Mouse (Mus musculus): ENCODE measurements at regions not wholly inside any gene's neighbourhood (a gene's known extent, or its start where the extent isn't known, plus 50 kb on each side); places are given as distances from the start of the nearest gene placed in this dataset.

GRCm38 (mm10) chr12:117385072-117385666 lies 131.1 kb upstream of the Rapgef5 start:
- Histone ChIP-seq H3K9me3 (ENCODE audit: control insufficient read depth, insufficient read depth, low read depth, low read length) (no peaks in the 10 kb centered on the region), H3K4me3 (ENCODE audit: insufficient read depth in 1 of 2, low read depth in 1 of 2, low read length in 2 of 2, poor library complexity in 1 of 2, severe bottlenecking in 1 of 2) (no peak overlapping the region), H3K9ac (ENCODE audit: insufficient read depth, low read depth, low read length, poor library complexity, severe bottlenecking) (no peak overlapping the region), H3K27ac (ENCODE audit: insufficient read depth, low read depth, low read length, poor library complexity, severe bottlenecking) (no peak overlapping the region), H3K4me1 (ENCODE audit: control insufficient read depth in 2 of 2, insufficient read depth in 2 of 2, low read length in 2 of 2, poor library complexity in 1 of 2) (no peaks in the 10 kb centered on the region), H3K36me3 (ENCODE audit: control insufficient read depth, insufficient read depth, low read length, poor library complexity, severe bottlenecking) (no peaks in the 10 kb centered on the region)
- peak; percentile 69 for DNase-seq (ENCODE audit: low read depth, low spot score)
- TF ChIP-seq MAFK (IDR thresholded peaks at IDR 0.05; ENCODE audit: insufficient read depth, low read depth, low read length), result no peak
- TF ChIP-seq ZC3H11A (IDR thresholded peaks at IDR 0.05; ENCODE audit: borderline replicate concordance, low read depth, low read length), result no peak; the same call in 1 of the 2 replicates
- no peak for TF ChIP-seq HCFC1 (IDR thresholded peaks at IDR 0.05; ENCODE audit: borderline replicate concordance, insufficient read depth, low read length)
- peak; percentile 95 for TF ChIP-seq ZNF384 (IDR thresholded peaks at IDR 0.05; ENCODE audit: low read depth, low read length)
- TF ChIP-seq CHD2 (IDR thresholded peaks at IDR 0.05; ENCODE audit: low read depth, low read length), result no peak
- in situ Hi-C loops (cut with MboI; ENCODE audit: low sequenced_read_pairs in 2 of 2, unreplicated experiment in 2 of 2), result no loop called here

- Histone ChIP-seq H3K27ac (ENCODE audit: insufficient read depth, low read depth, low read length, poor library complexity, severe bottlenecking) (no peak overlapping the region), H3K4me1 (ENCODE audit: control insufficient read depth in 2 of 2, insufficient read depth in 2 of 2, low read length in 2 of 2, poor library complexity in 1 of 2) (no peaks in the 10 kb centered on the region), H3K9ac (ENCODE audit: insufficient read depth, low read depth, low read length, poor library complexity, severe bottlenecking) (no peak overlapping the region), H3K36me3 (ENCODE audit: control insufficient read depth, insufficient read depth, low read length, poor library complexity, severe bottlenecking) (no peaks in the 10 kb centered on the region), H3K4me3 (ENCODE audit: insufficient read depth in 1 of 2, low read depth in 1 of 2, low read length in 2 of 2, poor library complexity in 1 of 2, severe bottlenecking in 1 of 2) (no peak overlapping the region), H3K9me3 (ENCODE audit: control insufficient read depth, insufficient read depth, low read depth, low read length) (no peaks in the 10 kb centered on the region)
- TF ChIP-seq CHD2 (IDR thresholded peaks at IDR 0.05; ENCODE audit: low read depth, low read length) (no peak), ZC3H11A (IDR thresholded peaks at IDR 0.05; ENCODE audit: borderline replicate concordance, low read depth, low read length) (no peak), ZNF384 (IDR thresholded peaks at IDR 0.05; ENCODE audit: low read depth, low read length) (no peak), HCFC1 (IDR thresholded peaks at IDR 0.05; ENCODE audit: borderline replicate concordance, insufficient read depth, low read length) (no peak), MAFK (IDR thresholded peaks at IDR 0.05; ENCODE audit: insufficient read depth, low read depth, low read length) (no peak)
- in situ Hi-C loops (cut with MboI; ENCODE audit: low sequenced_read_pairs in 2 of 2, unreplicated experiment in 2 of 2), result no loop called here
- DNase-seq (ENCODE audit: low read depth, low spot score), result no peak
Measured at GRCm38 (mm10) chr12:117385697-117386096, 130.6 kb upstream of the Rapgef5 start.

DNA sequence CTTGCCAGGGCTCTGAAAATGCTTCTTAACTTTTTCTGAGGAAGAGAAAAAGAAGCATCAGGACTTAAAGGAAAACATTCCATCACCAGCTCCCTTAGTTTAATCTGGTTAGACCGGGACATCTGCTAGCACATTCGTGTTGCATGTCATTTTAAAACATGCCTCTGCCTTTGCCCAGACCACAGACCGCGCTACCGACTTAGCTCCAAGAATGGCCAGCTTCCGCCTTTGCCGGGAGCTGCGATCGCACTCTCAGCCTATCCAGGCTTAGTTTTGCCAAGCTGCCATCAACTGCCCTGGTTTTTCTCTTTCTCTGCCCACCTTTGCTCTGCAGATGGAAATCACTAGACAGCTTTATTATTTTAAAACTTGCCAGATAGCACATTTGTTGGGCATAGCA lies 129.3 kb upstream of the Rapgef5 start:
- no peaks in the 10 kb centered on the region for H3K4me1 ChIP-seq (ENCODE audit: control insufficient read depth in 2 of 2, insufficient read depth in 2 of 2, low read length in 2 of 2, poor library complexity in 1 of 2)
- no peaks in the 10 kb centered on the region for H3K9me3 ChIP-seq (ENCODE audit: control insufficient read depth, insufficient read depth, low read depth, low read length)
- H3K27ac ChIP-seq (ENCODE audit: insufficient read depth, low read depth, low read length, poor library complexity, severe bottlenecking), result no peak overlapping the region
- H3K4me3 ChIP-seq (ENCODE audit: insufficient read depth in 1 of 2, low read depth in 1 of 2, low read length in 2 of 2, poor library complexity in 1 of 2, severe bottlenecking in 1 of 2), result no peak overlapping the region
- H3K36me3 ChIP-seq (ENCODE audit: control insufficient read depth, insufficient read depth, low read length, poor library complexity, severe bottlenecking), result no peaks in the 10 kb centered on the region
- no peak overlapping the region for H3K9ac ChIP-seq (ENCODE audit: insufficient read depth, low read depth, low read length, poor library complexity, severe bottlenecking)
- no peak for DNase-seq (ENCODE audit: low read depth, low spot score)
- TF ChIP-seq HCFC1 (IDR thresholded peaks at IDR 0.05; ENCODE audit: borderline replicate concordance, insufficient read depth, low read length) (no peak), ZC3H11A (IDR thresholded peaks at IDR 0.05; ENCODE audit: borderline replicate concordance, low read depth, low read length) (no peak), MAFK (IDR thresholded peaks at IDR 0.05; ENCODE audit: insufficient read depth, low read depth, low read length) (no peak), ZNF384 (IDR thresholded peaks at IDR 0.05; ENCODE audit: low read depth, low read length) (no peak), CHD2 (IDR thresholded peaks at IDR 0.05; ENCODE audit: low read depth, low read length) (no peak)
- in situ Hi-C loops (cut with MboI; ENCODE audit: low sequenced_read_pairs in 2 of 2, unreplicated experiment in 2 of 2), result no loop called here

DNA sequence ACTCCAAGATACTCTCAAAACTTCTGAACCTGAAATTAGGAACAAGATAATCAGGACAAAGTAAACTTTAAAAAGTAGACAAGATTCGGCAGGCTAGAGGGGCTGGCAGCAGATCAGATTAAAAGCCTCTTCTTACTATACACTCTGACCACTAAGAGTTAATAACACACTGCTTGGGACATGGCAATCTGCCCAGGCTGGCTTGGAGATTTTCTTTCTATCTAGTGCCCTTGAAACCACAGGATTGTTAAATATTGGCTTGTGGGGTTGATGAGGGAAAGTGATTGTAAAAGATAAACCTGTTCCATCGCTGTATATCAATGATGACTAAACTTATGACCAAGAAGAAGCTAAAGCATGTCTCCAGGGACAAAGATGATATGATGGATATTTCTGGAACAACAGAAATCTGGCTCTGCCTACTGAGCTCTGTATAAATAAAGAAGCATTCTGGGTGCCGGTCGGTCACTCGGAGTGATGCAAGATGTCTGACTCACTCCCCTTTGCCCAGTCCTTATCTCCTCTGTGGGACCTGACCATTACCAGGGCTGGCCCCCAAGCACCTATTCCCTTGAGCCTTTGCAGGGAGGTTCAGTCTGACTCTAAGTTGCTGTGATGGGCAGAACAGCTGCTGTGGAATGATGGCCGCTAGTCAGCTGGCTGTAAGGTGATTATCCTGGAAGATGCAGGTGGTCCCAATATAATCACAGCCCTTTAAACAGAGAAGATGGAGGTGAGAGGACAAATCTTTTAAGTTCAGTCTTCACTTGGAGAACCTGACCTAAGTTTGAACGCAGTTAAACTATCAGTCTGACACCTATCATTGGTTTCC lies 126.5 kb upstream of the Rapgef5 start:
- in situ Hi-C loops (cut with MboI; ENCODE audit: low sequenced_read_pairs in 2 of 2, unreplicated experiment in 2 of 2), result no loop called here
- no peak for TF ChIP-seq HCFC1 (IDR thresholded peaks at IDR 0.05; ENCODE audit: borderline replicate concordance, insufficient read depth, low read length)
- no peak for TF ChIP-seq ZC3H11A (IDR thresholded peaks at IDR 0.05; ENCODE audit: borderline replicate concordance, low read depth, low read length)
- no peak for TF ChIP-seq ZNF384 (IDR thresholded peaks at IDR 0.05; ENCODE audit: low read depth, low read length)
- TF ChIP-seq CHD2 (IDR thresholded peaks at IDR 0.05; ENCODE audit: low read depth, low read length), result no peak
- TF ChIP-seq MAFK (IDR thresholded peaks at IDR 0.05; ENCODE audit: insufficient read depth, low read depth, low read length), result no peak
- no peak overlapping the region for H3K4me3 ChIP-seq (ENCODE audit: insufficient read depth in 1 of 2, low read depth in 1 of 2, low read length in 2 of 2, poor library complexity in 1 of 2, severe bottlenecking in 1 of 2)
- no peak for DNase-seq (ENCODE audit: low read depth, low spot score)
- no peak overlapping the region for H3K27ac ChIP-seq (ENCODE audit: insufficient read depth, low read depth, low read length, poor library complexity, severe bottlenecking)
- H3K9me3 ChIP-seq (ENCODE audit: control insufficient read depth, insufficient read depth, low read depth, low read length), result no peaks in the 10 kb centered on the region
- H3K9ac ChIP-seq (ENCODE audit: insufficient read depth, low read depth, low read length, poor library complexity, severe bottlenecking), result no peak overlapping the region
- no peaks in the 10 kb centered on the region for H3K36me3 ChIP-seq (ENCODE audit: control insufficient read depth, insufficient read depth, low read length, poor library complexity, severe bottlenecking)
- H3K4me1 ChIP-seq (ENCODE audit: control insufficient read depth in 2 of 2, insufficient read depth in 2 of 2, low read length in 2 of 2, poor library complexity in 1 of 2), result no peaks in the 10 kb centered on the region; a peak in 1 of 4 replicates

All from ES-E14 (cell line).